Mouse (Mus musculus) c-Kit-positive CD71-positive TER-119-positive erythroid progenitor cells, embryonic 14.5 days (primary cell): ENCODE measurements around the gene Susd1.

Experiments
- DNase-seq: peaks from one replicate; pipeline ENCODE4 v3.0.0-alpha.2; 2013; ENCODE audit warnings: low spot score

Susd1 gene

DNA sequence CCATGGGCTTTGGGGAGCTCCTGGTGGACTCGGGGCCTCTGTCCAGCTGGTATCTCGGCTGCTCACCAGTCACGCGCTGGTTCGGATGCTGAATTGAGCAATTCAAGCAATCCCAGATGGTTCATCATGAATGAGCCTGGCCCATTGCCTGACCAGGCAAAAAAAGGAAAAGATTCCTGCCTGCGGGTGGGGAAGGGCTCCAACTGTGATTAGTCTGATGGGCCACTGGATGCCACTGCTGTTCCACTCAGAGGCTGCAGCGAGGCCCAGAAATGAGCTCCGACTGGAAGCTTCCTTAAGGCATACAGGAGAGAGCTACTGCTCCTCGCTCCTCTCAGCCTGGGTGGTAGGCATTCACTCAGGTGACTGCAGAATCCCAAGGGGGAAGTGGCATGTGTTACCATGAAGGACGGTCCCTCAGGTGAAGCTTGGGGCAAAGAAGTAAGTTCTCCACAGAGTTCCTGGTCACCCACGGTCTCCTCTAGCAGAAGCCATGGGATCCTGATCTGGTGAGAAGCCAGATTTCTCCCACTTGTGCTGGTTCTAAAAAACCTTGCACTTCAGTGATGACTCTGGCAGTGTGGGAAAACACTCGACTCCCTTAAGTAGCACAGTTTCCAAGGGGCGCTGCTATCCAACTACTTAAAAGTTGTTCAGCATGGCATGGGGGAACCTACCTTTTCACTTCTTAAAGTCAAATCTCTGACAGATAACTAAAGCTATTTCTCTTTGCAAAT lies 57.3 kb downstream of the Susd1 start:
- no peak for DNase-seq

GRCm38 (mm10) chr4:59380478-59380877 lies 58.0 kb downstream of the Susd1 start:
- DNase-seq = no peak

DNA sequence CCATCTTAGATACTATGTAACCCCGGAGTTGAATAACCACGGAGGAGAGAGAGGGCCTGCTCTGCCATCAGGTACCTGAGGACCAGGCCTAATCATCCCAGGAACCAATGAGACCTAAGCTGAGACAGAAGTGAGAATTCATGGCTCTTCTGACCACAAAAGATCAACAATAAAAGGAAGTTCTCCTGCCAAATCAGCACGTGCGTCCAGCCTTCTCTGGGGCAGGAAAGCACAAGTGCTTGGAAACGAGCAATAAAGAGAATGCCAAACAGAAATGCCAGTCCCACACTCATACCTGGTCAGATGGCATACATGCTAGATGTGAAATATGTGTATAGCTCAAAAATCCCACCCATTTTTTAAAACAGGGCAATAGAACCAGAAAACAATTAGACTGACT lies 58.6 kb downstream of the Susd1 start:
- no peak for DNase-seq

GRCm38 (mm10) chr4:59378631-59379030 lies 59.8 kb downstream of the Susd1 start:
- no peak for DNase-seq

DNA sequence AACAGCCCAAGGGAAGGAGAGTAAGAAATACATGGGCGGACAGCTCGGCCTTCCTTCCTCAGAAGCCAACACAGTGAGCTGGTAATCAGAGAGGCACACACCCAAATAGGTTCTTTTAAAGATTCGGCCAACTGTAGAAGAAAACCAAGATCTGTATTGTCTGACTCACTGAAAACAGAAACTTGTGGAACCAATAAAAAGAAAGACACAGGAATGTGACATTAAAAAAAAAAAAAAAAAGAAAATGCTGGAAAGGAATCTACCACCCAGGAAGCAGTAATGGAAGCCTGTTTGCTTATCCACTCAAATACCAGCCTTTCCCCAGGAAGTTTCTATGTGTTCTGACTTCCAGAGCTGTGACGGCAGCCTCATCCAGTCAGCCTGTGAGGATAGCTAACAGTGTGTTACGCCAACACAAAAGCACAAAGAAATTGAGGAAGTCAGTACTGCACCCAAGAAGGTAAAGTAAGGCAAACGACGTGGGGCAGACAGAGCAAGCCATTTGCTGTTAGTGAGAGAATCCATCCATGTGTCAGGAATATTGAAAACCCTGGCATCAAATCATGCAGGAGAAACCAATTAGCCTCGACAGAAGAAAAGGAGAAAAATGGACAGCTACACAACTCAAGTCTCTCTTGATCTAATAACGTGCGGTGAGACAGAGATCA lies 64.0 kb downstream of the Susd1 start:
- no peak for DNase-seq

DNA sequence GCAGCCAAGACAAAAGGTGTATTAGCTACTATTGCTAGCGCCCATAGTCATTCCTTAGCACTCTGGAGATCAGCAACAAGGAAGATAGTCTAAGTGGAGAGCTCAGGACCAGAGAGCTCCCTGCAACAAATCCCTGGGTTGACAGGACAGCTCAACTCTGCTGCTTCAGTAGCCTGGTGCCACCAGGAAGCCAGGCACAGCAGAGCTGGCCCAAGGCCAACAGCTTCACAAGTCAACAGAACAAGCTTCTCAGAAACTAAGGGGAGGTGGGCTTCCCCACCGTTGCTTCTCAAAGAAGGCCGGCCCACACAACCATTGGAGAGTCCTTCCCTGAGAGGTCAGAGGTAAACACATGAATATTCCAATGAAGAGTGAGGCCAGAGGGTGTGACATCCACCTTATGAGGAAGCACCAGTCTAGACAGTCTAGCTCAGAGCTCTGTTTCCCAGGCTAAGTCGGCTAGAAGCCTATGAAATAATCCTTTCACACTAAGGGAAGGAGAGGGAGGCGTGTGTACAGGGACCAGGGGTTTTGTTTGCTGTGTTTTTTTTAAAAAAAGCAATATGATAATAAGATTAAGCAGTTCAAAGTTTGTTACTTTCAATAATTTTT lies 65.8 kb downstream of the Susd1 start:
- DNase-seq = no peak

DNA sequence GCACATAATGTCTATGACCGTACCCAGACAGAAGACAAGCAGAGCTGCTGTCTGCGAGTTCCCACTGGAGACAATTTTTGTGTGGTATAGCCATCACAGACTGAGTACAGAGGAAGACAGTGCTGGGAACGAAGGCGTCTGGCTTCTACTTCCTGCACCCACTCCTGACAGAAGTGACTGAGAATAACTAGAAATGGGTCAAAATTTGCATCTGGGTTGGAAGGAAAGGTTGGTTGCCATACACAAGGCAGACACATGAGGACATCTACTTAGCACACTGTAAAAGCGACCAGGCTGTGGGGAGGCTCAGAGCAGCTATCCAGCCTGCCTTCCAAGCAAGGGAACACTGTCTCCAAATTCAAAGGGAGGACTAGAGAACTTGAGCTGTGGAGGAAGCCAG lies 66.5 kb downstream of the Susd1 start:
- no peak for DNase-seq

DNA sequence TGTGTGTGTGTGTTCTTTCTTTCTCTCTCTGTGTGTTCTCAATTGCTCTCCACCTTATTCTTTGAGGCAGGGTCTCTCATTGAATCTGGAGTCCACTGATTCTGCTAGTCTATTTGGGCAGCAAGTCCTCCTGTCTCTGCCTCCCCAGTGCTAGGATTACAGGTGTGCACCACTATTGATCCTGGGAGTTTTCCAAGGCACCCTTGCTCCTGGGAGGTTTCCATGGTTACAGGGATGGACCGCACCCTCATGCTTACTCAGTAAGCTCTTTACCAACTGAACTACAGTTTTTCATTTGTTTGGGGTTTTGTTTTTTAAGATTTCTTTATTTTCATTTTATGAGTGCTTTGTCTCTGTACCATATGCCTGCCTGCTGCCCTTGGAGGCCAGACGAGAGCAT lies 68.5 kb downstream of the Susd1 start:
- no peak for DNase-seq

DNA sequence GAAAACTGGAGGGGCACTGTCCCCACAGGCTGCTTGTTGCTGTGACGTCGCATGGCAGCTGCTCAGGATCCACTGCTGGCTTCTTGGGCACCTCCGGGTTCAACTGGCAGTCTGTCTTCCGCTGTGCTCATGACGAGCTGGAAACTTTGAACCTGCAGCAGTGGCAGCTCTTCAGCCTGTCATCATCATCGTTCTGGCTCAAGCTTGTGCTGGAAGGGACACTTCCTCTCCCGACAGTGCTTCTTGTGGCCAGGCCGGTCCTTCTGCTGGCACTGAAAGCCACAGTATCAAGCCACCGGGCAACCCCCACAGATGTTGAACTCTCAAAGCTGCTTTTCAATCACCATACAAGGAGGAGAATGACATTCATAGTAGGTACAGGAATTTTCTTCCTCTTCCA lies 70.3 kb downstream of the Susd1 start:
- no peak for DNase-seq

GRCm38 (mm10) chr4:59366206-59366605 lies 72.2 kb downstream of the Susd1 start:
- DNase-seq = no peak

DNA sequence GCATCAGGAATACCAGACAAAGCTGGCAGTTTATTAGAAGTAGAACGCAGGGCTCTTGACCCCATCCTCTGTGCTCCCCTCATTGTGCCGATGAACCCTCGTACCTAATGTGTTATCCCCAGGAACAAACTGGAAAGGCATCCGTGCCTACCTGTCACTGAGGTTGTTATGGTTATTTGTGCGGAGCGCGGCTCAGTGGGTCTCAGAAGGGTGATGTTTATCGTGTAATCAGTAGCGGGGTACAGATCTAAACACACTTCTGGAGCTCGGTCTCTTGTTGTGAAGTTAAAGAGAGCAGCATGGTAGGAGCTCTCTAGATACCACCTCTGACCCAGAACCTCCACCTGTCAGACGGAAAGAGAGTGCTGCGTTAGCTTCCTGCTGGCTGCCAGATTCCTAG lies 72.9 kb downstream of the Susd1 start:
- DNase-seq = no peak

- DNase-seq = no peak
Observed at GRCm38 (mm10) chr4:59364229-59365173, 73.9 kb downstream of the Susd1 start.

- no peak for DNase-seq
Observed at GRCm38 (mm10) chr4:59363041-59363440, 75.4 kb downstream of the Susd1 start.

DNA sequence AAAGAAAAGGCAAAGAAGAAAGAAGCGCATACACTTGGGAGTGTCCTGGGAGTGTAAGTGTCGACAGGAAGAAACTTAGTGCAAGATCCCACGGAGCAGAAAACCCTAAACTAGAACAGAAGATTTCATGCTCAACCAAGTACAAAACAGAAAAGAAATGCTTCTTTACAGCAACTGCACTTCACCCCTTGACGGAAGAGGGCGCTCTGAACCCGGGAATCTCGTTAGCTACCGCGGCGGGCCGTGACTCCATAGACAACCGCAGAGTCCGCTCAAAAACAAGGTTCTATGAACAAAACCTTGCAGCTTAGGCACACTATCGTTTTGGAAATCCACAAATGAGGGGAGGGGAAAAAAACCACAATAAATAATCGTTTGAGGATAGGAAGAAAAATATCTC lies 77.7 kb downstream of the Susd1 start:
- peak; percentile 72 for DNase-seq

DNA sequence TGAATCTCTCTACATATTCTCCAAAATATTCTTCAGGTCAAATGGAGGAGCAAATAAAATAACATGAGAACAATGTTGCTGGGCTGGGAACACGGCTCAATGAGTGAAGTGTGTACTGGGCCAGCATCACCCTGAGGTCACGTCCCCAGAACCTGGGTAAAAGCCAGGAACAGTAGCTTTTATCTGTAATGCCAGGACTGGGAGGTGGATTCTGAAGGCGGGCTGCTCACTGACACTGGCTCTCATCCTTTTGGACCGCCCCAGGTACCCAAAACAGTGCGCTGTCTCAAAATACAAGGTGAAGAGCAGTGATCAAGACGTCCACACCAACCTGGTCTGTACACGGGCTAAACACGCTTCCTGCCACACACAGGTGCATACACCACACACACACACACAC lies 78.5 kb downstream of the Susd1 start:
- no peak for DNase-seq

GRCm38 (mm10) chr4:59358960-59359359 lies 79.5 kb downstream of the Susd1 start:
- no peak for DNase-seq

GRCm38 (mm10) chr4:59355421-59355820 lies 83.0 kb downstream of the Susd1 start:
- DNase-seq = no peak

GRCm38 (mm10) chr4:59354666-59355065 lies 83.8 kb downstream of the Susd1 start:
- no peak for DNase-seq

DNA sequence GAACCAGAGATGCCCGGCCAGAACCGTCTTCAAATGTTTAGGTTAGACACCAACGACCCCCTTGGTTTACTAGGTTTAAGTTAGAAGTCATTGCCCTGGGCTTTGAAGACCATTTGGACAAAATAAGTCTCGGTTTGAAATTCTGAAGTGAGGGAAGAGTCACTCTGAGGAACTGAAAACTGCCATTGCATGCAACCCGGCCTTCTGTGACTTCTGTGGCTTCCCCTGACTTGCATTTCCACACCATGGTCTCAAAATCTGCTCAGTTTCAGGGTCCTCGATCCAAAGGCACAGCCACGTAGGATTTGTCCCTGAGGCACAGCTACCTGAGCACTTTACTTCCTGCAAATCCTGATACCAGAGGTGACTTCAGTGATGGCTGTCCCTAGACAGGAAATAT lies 86.5 kb downstream of the Susd1 start:
- DNase-seq = no peak

GRCm38 (mm10) chr4:59350354-59350753 lies 88.1 kb downstream of the Susd1 start:
- DNase-seq = no peak

DNA sequence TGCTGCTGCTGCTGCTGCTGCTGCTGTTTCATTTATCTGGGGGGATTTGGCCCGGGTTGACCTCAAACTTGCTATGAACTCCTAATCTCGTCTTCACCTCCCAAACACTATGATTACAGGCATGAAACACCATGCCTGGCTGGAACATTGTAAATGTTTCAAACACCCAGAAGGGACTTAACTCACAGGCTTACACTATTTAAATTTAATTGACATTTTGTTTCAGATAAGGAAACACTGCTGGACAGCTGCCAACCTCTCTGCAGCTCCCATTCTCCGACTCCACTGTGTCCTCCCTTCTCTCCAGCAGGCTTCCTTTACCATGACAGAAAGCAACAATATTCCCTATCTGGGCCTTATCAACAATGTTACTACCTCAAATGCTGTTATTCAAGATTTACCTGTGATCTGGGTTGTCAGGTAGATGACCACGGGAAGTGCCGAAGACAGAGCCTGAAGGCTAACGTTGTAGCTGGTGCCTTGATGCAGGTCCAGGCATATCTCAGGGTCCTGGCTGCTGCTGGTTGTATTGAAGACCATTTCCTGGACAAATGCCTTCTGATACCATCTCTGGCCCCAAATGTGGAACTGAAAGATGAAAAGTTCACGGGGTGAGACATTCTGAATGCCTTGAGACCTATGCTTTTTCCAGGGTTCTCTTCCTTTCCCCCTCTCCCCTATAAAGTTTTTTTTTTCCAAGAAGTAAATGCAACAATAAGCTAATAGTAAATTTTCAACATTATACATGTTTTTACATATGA lies 88.8 kb downstream of the Susd1 start:
- no peak for DNase-seq

DNA sequence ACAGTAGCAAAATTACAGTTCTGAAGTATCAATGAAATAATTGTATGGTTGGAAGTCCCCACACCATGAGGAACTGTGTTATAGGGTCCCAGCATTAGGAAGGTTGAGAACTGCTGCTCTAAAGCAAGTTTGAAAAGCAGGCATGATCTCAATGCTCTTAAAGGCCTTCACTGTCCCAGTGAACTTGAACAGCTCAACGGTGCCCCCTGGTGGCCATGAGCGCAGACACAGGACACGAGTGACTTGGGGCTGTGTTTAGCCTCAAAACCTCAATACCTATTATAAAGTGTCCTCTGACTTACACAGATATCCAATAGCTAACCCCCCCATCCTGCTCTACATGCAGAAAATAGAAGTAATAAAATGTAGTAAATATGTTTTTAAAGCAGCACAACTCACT lies 97.7 kb downstream of the Susd1 start:
- DNase-seq = peak; percentile 83
